Mouse (Mus musculus) adrenal gland, postnatal 10 days (tissue): ENCODE measurements at regions not wholly inside any gene's neighbourhood (a gene's known extent, or its start where the extent isn't known, plus 50 kb on each side); places are given as distances from the start of the nearest gene placed in this dataset.
"Not testable (repeated sequence)": the region's sequence is repeated elsewhere in the genome, so short reads cannot be mapped to it uniquely, and the experiment has no call there.

Experiments
- DNase-seq: peaks from one replicate; pipeline ENCODE4 v3.0.0; 2021; ENCODE audit warnings: mixed read lengths

GRCm38 (mm10) chr16:57923447-57924129 is 169.1 kb upstream of the Col8a1 start:
- DNase-seq = no peak

- DNase-seq = no peak
Measured at GRCm38 (mm10) chr16:57924130-57924495, 169.6 kb upstream of the Col8a1 start.

GRCm38 (mm10) chr16:57927816-57928215 is 173.3 kb upstream of the Col8a1 start:
- DNase-seq = peak; percentile 64

- peak; percentile 63 for DNase-seq
Measured at GRCm38 (mm10) chr16:57928301-57928700, 173.8 kb upstream of the Col8a1 start.

GRCm38 (mm10) chr16:57929151-57929764 is 174.7 kb upstream of the Col8a1 start:
- DNase-seq = no peak

- DNase-seq = no peak
Measured at GRCm38 (mm10) chr16:57945404-57945803, 190.9 kb upstream of the Col8a1 start.

- no peak for DNase-seq
Measured at GRCm38 (mm10) chr16:57947309-57947708, 192.8 kb upstream of the Col8a1 start.

GRCm38 (mm10) chr16:57949680-57950079 is 195.1 kb upstream of the Col8a1 start:
- no peak for DNase-seq

GRCm38 (mm10) chr16:57970956-57971355 is 216.4 kb upstream of the Col8a1 start:
- DNase-seq = no peak

- no peak for DNase-seq
Measured at GRCm38 (mm10) chr16:57984111-57984510, 229.6 kb upstream of the Col8a1 start.

- no peak for DNase-seq
Measured at GRCm38 (mm10) chr16:58005740-58006139, 251.2 kb upstream of the Col8a1 start.

GRCm38 (mm10) chr16:58013557-58013956 is 259.0 kb upstream of the Col8a1 start:
- no peak for DNase-seq

- no peak for DNase-seq
Measured at GRCm38 (mm10) chr16:58027525-58027924, 273.0 kb upstream of the Col8a1 start.

- DNase-seq = not testable (repeated sequence)
Measured at GRCm38 (mm10) chr16:58028541-58028940, 274.0 kb upstream of the Col8a1 start.

- DNase-seq = no peak
Measured at GRCm38 (mm10) chr16:58029674-58030073, 275.1 kb upstream of the Col8a1 start.

GRCm38 (mm10) chr16:58068654-58069271 is 314.2 kb upstream of the Col8a1 start:
- no peak for DNase-seq

- no peak for DNase-seq
Measured at GRCm38 (mm10) chr16:58072441-58072840, 317.9 kb upstream of the Col8a1 start.

GRCm38 (mm10) chr16:58100351-58100750 is 307.9 kb upstream of the Dcbld2 start:
- DNase-seq = no peak

GRCm38 (mm10) chr16:58110452-58110851 is 297.8 kb upstream of the Dcbld2 start:
- no peak for DNase-seq

GRCm38 (mm10) chr16:58126086-58126485 is 282.2 kb upstream of the Dcbld2 start:
- peak; percentile 39 for DNase-seq

GRCm38 (mm10) chr16:58136144-58136905 is 271.9 kb upstream of the Dcbld2 start:
- no peak for DNase-seq

GRCm38 (mm10) chr16:58136979-58137378 is 271.3 kb upstream of the Dcbld2 start:
- no peak for DNase-seq

- DNase-seq = no peak
Measured at GRCm38 (mm10) chr16:58137728-58138279, 270.4 kb upstream of the Dcbld2 start.
